Mouse (Mus musculus): ENCODE results near the gene Ankrd13a. TPM values are rescaled to one million over a fixed set of nuclear protein-coding genes. Genes with fewer than 3 reads are reported as not detected.

Gene Ankrd13a
- polyA plus RNA-seq, 1 experiment = 367 TPM

GRCm38 (mm10) chr5:114804335-114804734 is 29.9 kb downstream of the Ankrd13a start:
- no peak for TF ChIP-seq GATA1 (IDR thresholded peaks at IDR 0.05; ENCODE audit: low read length)

DNA sequence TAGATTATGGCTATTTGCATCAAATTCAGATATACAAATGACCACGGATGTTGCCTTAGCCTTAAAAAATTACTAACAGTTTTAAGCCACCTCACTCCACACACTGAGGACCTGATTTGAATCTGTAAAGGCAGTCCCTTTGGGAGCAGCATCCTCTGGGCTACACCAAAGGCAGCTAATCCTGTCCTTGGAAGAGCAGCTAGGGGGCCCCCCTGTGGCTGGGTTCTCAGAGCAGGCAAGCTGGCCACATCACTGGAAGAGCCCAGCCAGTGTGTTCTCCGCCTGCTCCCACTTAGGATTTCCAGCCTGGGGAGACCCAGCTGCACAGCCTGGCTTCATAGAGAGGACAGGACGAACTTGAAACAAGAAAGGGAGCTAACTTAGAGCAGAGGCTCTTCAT is 30.5 kb downstream of the Ankrd13a start:
- TF ChIP-seq GATA1 (IDR thresholded peaks at IDR 0.05; ENCODE audit: low read length) = no peak

DNA sequence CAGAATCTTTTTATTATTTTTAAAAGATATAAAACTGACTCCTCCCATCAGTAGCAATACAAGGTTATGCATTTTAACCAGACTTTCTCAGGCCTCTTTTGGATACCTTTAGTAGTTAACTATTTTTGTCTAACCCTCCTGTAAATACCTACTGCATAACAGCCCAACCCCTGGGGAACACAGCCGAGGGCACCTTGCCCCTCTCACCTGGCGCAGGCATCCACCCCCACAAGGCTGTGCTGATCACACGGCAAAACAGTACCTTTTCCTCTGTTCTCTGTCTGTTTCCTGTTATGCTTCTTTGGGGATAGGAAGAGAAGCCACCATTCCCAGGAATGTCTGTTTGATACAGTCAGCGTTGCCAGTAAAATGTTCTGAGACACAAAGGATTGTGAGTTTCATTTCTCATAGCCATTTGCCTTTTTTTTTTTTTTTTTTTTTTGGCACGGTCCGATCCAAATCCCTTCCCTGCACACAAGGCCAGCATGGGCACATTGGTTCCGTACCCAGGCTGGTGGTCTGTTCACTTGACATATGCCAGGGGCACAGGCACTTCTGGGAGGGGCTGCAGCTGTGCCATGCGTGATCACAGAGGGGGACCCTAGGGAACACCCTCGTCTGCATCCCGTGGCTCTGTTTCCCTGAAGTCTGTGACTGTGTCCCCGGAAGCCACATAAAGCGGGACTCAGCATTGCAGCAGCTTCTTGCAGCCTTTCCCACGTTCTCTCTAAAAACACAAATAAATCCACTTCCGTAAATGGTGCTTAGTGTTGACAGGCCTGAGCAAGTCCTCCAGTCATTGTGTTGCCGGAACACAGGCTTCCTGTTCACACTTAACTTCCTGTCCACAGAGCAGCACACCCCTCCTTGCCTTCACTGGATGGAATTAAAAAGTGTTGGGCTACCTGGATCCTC is 31.2 kb downstream of the Ankrd13a start:
- TF ChIP-seq GATA1 (IDR thresholded peaks at IDR 0.05; ENCODE audit: low read length) = no peak

DNA sequence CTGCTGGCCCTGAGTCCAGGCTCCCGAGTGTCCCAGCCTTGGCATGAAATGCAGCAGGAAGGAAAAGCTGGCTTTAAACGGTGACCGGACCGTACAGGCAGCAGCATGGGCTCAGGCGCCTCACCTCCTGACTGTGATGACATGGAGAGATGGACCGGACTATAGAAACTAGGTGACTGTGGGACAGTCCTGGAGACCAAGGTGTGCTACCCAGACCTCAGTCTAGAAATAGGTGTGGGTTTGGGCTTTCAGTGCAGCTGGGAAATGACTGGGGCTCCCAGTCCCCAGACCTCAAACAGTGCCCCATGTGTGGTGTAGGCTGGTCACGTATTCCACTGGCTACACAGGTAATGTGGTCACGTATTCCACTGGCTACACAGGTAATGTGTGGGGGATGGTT is 32.2 kb downstream of the Ankrd13a start:
- no peak for TF ChIP-seq GATA1 (IDR thresholded peaks at IDR 0.05; ENCODE audit: low read length)

GRCm38 (mm10) chr5:114807063-114807462 is 32.6 kb downstream of the Ankrd13a start:
- no peak for TF ChIP-seq GATA1 (IDR thresholded peaks at IDR 0.05; ENCODE audit: low read length)

- no peak for TF ChIP-seq GATA1 (IDR thresholded peaks at IDR 0.05; ENCODE audit: low read length)
These were observed 33.0 kb downstream of the Ankrd13a start for GRCm38 (mm10) chr5:114807468-114807867.

- no peak for TF ChIP-seq GATA1 (IDR thresholded peaks at IDR 0.05; ENCODE audit: low read length)
These were observed 33.4 kb downstream of the Ankrd13a start for GRCm38 (mm10) chr5:114807893-114808292.

- no peak for TF ChIP-seq GATA1 (IDR thresholded peaks at IDR 0.05; ENCODE audit: low read length)
These were observed 33.9 kb downstream of the Ankrd13a start for GRCm38 (mm10) chr5:114808385-114808784.

GRCm38 (mm10) chr5:114809181-114809756 is 34.8 kb downstream of the Ankrd13a start:
- TF ChIP-seq GATA1 (IDR thresholded peaks at IDR 0.05; ENCODE audit: low read length) = no peak

DNA sequence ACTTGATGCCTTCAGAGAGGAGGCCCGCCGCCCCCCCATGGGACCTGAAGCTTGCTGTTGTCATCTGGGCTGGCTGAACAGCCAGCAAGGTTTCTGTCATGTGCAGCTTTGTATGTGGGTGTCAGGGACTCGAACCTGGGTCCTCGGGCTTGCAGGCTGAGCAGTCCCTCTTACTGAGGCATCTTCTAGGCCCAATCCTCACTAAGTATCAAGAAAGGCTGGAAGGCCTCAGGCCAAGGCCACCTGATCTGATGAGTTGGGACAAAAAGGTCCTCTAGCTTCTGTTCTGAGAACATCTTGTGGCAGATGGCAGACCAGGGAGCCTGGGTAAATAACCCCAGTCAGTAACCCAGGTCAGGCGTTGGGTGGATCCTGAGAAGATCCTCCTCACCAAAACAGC is 35.3 kb downstream of the Ankrd13a start:
- TF ChIP-seq GATA1 (IDR thresholded peaks at IDR 0.05; ENCODE audit: low read length) = no peak

DNA sequence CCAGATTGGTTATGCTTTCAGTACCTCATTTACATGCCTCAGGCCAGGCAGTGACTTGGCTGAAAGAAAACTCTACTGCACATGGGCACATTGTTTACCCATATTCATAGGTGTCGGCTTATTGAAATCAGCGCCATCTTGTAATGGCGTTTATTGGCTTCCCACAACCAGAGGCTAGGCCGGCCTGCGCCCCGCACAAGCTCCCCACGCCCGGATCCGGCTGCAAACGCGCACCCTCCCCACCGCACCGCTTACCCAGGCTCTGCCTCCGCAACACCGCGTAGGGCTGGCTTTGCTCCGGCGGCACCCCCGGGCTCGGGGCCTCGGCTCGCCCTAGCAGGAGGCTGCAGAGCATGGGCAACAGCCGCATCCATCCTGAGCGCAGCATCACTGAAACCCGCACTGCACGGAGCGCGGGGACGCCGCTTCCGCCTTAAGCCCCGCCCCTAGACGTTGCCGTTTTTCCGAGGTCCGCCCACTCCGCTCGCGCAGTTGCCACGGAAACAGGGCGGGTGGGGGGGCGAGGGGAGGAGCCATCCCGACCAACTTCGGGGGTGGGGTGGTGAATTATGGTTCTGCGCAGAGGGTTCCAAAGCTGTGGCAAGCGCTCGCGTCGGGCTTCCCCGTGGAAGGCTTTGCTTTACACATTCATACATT is 39.2 kb downstream of the Ankrd13a start:
- TF ChIP-seq GATA1 (IDR thresholded peaks at IDR 0.05; ENCODE audit: low read length) = no peak

DNA sequence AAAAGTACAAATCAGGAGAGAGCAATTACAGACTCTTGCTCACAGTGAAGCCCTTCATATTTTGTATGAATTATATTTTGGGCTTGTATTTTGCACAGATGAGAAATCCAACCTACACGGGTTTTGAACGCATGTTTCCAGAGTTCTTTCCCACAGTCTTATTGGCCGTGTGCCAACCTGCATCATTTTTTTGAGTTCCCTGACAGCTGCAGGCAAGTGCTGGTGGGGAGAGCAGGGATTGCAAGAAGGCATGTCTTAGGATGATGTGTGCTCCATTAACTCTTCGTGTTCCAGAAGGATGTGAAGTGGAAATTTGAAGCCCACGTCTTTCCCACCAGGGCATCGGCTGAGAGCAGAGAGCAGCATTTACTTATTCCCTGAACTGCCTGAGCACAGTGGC is 42.1 kb downstream of the Ankrd13a start:
- no peak for TF ChIP-seq GATA1 (IDR thresholded peaks at IDR 0.05; ENCODE audit: low read length)

- TF ChIP-seq GATA1 (IDR thresholded peaks at IDR 0.05; ENCODE audit: low read length) = no peak
These were observed 43.6 kb downstream of the Ankrd13a start for GRCm38 (mm10) chr5:114818124-114818523.

- no peak for TF ChIP-seq GATA1 (IDR thresholded peaks at IDR 0.05; ENCODE audit: low read length)
These were observed 48.6 kb downstream of the Ankrd13a start, which contains the start of gene 1500011B03Rik for GRCm38 (mm10) chr5:114822796-114823688. 1500011B03Rik (minus strand) TSS chr5:114823468.

DNA sequence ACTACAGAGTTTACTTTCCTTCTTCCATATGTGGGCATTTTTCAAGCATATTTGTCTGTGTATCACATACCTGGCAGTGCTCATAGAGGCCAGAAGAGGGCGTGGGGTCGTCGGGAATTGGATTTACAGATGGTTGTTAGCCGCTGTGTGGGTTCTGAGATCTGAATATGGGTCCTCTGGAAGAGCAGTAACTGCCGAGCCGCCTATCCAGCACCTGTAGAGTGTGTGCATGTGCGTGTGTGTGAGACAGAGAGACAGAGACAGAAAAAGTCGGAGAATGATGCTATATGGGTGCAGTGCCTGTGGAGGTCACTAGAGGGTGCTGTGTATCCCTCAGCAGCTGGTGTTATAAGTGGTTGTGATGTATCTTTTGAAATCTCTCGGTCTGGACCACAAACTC is 49.7 kb downstream of the Ankrd13a start:
- TF ChIP-seq GATA1 (IDR thresholded peaks at IDR 0.05; ENCODE audit: low read length) = no peak

All from G1E-ER4 (cell line).